Mouse (Mus musculus) midbrain, postnatal 0 days (tissue): ENCODE measurements around the gene Arpc2. TPM values are rescaled to one million over a fixed set of nuclear protein-coding genes. Genes with fewer than 3 reads are reported as not detected.

ENCODE experiments used
- ATAC-seq: fragments of 200-750 bp; cut with Nextera tagmentation; 2 replicates; pipeline ENCODE4 v1.8.0; 2017; ENCODE audit warnings: moderate number of reproducible peaks, mild to moderate bottlenecking, moderate TSS enrichment, moderate library complexity; ENCODE audit not compliant: low FRiP score
- DNase-seq: peaks from one replicate; pipeline ENCODE4 v3.0.0-alpha.2; 2015; ENCODE audit warnings: low spot score
- H3K27ac ChIP-seq: fragments of 300-500 bp; sonication (generic); 2 replicates; pipeline ENCODE4 v1.5.1; 2014; ENCODE audit warnings: low read depth, mild to moderate bottlenecking, low read length, mixed read lengths
- H3K27me3 ChIP-seq: fragments of 300-500 bp; sonication (generic); 2 replicates; pipeline ENCODE4 v1.6.1; 2014; ENCODE audit warnings: low read length, control low read depth, mixed read lengths; ENCODE audit not compliant: insufficient read depth
- H3K36me3 ChIP-seq: fragments of 300-500 bp; sonication (generic); 2 replicates; pipeline ENCODE4 v1.6.1; 2014; ENCODE audit warnings: low read length, control low read depth, mixed read lengths; ENCODE audit not compliant: insufficient read depth
- H3K4me1 ChIP-seq: fragments of 300-500 bp; sonication (generic); 2 replicates; pipeline ENCODE4 v1.6.1; 2014; ENCODE audit warnings: mild to moderate bottlenecking, control low read depth, antibody characterized with exemption, low read length, mixed read lengths; ENCODE audit not compliant: insufficient read depth
- H3K4me2 ChIP-seq: fragments of 300-500 bp; sonication (generic); 2 replicates; pipeline ENCODE4 v1.6.1; 2014; ENCODE audit warnings: low read depth, mild to moderate bottlenecking, low read length, mixed read lengths; ENCODE audit not compliant: poor library complexity, severe bottlenecking
- H3K4me3 ChIP-seq: fragments of 300-500 bp; sonication (generic); 2 replicates; pipeline ENCODE4 v1.5.1; 2014; ENCODE audit warnings: low read depth, mild to moderate bottlenecking, low read length, moderate library complexity
- H3K9ac ChIP-seq: fragments of 300-500 bp; sonication (generic); replicated peaks from 2 replicates; pipeline ENCODE4 v1.6.1; 2014; ENCODE audit warnings: mild to moderate bottlenecking, low read length, moderate library complexity, mixed read lengths; ENCODE audit not compliant: poor library complexity, severe bottlenecking
- H3K9me3 ChIP-seq: fragments of 300-500 bp; sonication (generic); 2 replicates; pipeline ENCODE4 v1.6.1; 2016; ENCODE audit warnings: low read length, control low read depth
- CTCF ChIP-seq: IDR thresholded peaks from 2 replicates; pipeline ENCODE4 v1.5.1; 2016; ENCODE audit warnings: antibody characterized with exemption, mild to moderate bottlenecking
- WGBS: fragments of 180-500 bp; shearing (Covaris S2); extraction: QIAGEN DNeasy Blood & Tissue Kit; methylation state at CpG from one replicate; pipeline ENCODE4 v1.1.7; 2014; 5-methylcytosine and 5-hydroxymethylcytosine counted together
- polyA plus RNA-seq: library from polyadenylated mRNA; unstranded; fragments of >200 nt; fragmentation: Nextera tagmentation; extraction: Ambion mirVana; gene quantifications from 2 replicates; pipeline ENCODE4 v1.2.1, GENCODE M21; 2015
- total RNA-seq: library from RNA; depleted of rRNA; stranded (reverse); fragments of >200 nt; gene quantifications from 2 replicates; pipeline ENCODE4 v1.2.3, GENCODE M21; 2014

The Arpc2 gene
- total and polyA plus RNA-seq, 2 experiments from 2014 or later: 149 to 464 TPM

DNA sequence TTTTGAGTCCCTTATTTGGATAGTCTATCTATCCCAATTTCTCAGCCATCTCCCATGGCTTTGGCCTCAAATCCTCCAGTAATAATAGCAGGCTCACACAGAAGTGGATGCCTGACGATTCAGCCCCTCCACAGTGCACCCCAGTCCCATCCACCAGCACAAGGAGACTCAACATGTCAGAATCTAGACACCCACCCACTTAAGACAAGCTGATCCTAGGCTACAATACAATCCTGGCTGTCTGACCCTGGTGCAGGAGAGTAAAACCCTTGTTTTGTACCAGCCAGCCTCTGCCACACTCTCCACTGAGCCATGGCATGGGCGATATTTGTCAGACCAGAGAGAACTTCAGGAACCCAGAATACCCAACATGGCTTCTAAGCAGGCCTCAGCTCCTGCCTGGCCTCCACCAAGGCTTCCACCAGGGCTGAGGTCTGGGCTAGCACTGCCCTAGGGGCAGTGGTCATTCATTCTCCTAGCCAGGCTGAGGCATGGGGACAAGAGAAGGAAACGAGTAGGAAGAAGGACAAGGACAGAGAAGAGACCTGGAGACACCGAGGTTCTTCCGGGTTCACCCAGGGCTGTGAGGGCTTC, 62.4 kb downstream of the Arpc2 start:
- ATAC-seq (no peak), DNase-seq (no peak)
- Histone ChIP-seq H3K27ac (no peak overlapping the region), H3K36me3 (peaks cover 14% of the 10 kb centered on the region; the same call in 1 of the 2 replicates), H3K9ac (no peak overlapping the region), H3K4me3 (no peak overlapping the region), H3K4me1 (0 out of 2 replicates have a peak, but pooled peaks cover 9% of the 10 kb centered on the region), H3K4me2 (no peak overlapping the region), H3K9me3 (no peaks in the 10 kb centered on the region), H3K27me3 (peaks cover 9% of the 10 kb centered on the region)
- TF ChIP-seq CTCF: no peak
- WGBS: 83% methylated on average over 5 of the region's 5 CpGs

DNA sequence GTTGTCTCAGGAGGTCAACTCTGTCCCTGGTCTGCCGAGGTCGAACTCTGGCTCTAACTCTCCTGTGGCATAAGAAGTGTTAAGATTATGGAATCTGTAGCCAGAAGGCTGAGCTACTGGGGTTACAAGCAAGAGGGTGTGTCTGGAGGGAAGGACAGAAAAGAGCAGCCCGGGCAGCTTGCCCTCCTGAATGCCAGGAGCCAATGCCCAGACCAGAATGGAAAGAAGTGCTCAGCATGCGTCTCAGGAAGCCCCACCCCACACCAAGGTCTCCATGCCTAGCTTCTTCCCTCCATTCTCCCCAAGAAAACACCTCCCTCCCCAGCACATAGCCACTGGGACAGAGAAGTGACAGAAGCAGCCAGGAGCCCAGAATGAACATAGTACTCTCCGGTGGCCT, 63.1 kb downstream of the Arpc2 start:
- H3K9ac ChIP-seq: no peak overlapping the region
- H3K27ac ChIP-seq: no peak overlapping the region
- no peak overlapping the region for H3K4me3 ChIP-seq
- H3K4me2 ChIP-seq: no peak overlapping the region
- peaks cover 9% of the 10 kb centered on the region for H3K27me3 ChIP-seq
- 67% methylated on average over 5 of the region's 5 CpGs for WGBS
- no peaks in the 10 kb centered on the region for H3K9me3 ChIP-seq
- peaks cover 12% of the 10 kb centered on the region; the same call in 1 of the 2 replicates for H3K36me3 ChIP-seq
- ATAC-seq (no peak), DNase-seq (peak; percentile 51)
- no peak for TF ChIP-seq CTCF
- 0 out of 2 replicates have a peak, but pooled peaks cover 12% of the 10 kb centered on the region for H3K4me1 ChIP-seq

DNA sequence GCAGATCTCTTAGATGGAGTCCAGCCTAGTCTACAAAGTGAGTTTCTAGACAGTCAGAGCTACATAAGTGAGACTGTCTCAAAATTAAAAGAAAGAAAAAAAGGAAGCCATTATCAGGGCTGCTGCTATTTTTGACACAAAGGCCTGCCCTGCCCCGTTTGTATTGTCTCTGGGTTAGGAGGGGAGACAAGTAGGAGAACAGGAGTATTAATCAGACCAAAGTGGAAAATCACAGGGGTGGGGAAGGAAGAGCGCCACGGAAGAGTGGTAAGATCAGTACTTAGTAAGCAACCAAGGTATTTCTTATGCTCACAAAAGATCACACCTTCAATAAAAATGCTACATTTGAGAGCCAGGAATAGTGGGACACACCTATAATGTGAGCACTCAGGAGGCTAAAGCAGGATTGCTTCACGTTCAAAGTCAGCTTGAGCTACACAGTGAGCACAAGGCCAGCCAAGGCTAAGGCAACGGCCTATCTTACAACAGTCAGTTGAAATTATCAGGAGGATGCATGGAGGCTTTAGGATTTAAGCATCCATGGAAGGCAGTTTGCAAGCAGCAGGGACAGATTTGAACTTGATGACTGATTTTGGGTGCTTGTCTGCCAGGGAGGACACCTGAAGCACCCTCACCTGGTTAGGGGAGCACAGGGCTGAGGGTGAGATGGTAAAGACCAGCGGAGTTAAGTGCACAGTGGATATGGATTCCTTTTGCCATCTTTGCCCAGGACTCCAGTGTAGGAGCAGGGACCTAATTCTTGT, 64.6 kb downstream of the Arpc2 start:
- 86% methylated on average over 6 of the region's 6 CpGs for WGBS

DNA sequence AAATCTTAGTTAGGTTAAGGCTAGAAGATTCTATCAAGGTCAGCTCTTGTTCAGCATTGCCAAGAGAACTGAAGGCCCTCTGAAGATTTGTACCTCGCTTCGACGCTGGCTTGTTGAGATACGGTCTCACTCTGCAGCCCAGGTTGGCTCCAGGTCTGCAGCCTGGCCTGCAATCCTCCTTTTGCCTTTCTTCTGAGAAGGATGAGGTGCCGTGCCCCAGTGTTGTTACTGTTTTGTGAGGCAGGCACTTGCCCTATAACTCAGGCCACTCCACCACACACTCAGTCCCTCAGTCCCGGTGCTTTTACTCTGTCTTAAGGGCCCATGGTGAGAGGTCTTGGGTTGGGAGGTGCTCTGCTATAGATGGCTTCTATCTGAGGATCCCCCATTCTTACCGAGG, 66.3 kb downstream of the Arpc2 start:
- TF ChIP-seq CTCF: no peak
- WGBS: 92% methylated on average over 7 of the region's 7 CpGs

More for the DNA sequence above, 64.6 kb downstream of the Arpc2 start:
- Histone ChIP-seq H3K27ac (no peak overlapping the region), H3K4me3 (no peak overlapping the region), H3K9ac (no peak overlapping the region), H3K9me3 (no peaks in the 10 kb centered on the region), H3K4me1 (0 out of 2 replicates have a peak, but pooled peaks cover 8% of the 10 kb centered on the region), H3K36me3 (peaks cover 9% of the 10 kb centered on the region; the same call in 1 of the 2 replicates), H3K4me2 (no peak overlapping the region), H3K27me3 (peaks cover 9% of the 10 kb centered on the region)
- ATAC-seq (no peak), DNase-seq (no peak)
- TF ChIP-seq CTCF: no peak

DNA sequence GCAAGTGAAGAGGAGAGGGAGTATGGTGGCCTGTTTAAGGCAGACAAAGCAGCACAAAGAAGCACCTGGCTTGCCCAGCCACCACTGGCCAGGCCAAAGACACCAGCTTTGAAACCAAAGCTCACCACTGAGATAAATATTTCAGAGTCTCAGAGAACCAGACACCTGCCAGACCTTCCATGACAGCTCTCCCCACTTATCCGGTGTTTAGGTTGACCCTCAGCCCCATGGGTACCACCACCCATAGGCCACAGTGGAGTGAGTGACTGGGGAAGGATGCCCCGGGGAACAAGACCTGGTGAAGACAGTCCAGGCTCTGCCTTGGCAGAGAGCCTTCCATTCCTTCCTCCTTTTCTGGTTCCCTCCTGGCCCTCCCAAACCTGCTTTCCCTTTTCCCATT, 67.0 kb downstream of the Arpc2 start:
- peaks cover 9% of the 10 kb centered on the region for H3K27me3 ChIP-seq
- H3K27ac ChIP-seq: no peak overlapping the region
- H3K36me3 ChIP-seq: peaks cover 3% of the 10 kb centered on the region; the same call in 1 of the 2 replicates
- H3K9me3 ChIP-seq: no peaks in the 10 kb centered on the region
- ATAC-seq (no peak), DNase-seq (no peak)
- H3K9ac ChIP-seq: no peak overlapping the region
- no peak overlapping the region for H3K4me2 ChIP-seq
- 0 out of 2 replicates have a peak, but pooled peaks cover 3% of the 10 kb centered on the region for H3K4me1 ChIP-seq
- 78% methylated on average over 2 of the region's 2 CpGs for WGBS
- TF ChIP-seq CTCF: no peak
- H3K4me3 ChIP-seq: no peak overlapping the region

More for the DNA sequence above, 66.3 kb downstream of the Arpc2 start:
- no peak for DNase-seq
- Histone ChIP-seq H3K4me1 (0 out of 2 replicates have a peak, but pooled peaks cover 3% of the 10 kb centered on the region), H3K27ac (no peak overlapping the region), H3K27me3 (peaks cover 9% of the 10 kb centered on the region), H3K9me3 (no peaks in the 10 kb centered on the region), H3K4me2 (no peak overlapping the region), H3K4me3 (no peak overlapping the region), H3K9ac (no peak overlapping the region), H3K36me3 (peaks cover 3% of the 10 kb centered on the region; the same call in 1 of the 2 replicates)
- ATAC-seq: no peak
